Mouse (Mus musculus) ZHBTc4 (cell line): ENCODE results near the gene Gcm2.

Experiments
- DNase-seq: peaks from one replicate; pipeline ENCODE4 v3.0.0-alpha.2; 2011; ENCODE audit warnings: low read depth, low spot score

Gene Gcm2

GRCm38 (mm10) chr13:41110935-41111334 is at the start of gene Gcm2:
Gene Gcm2 (minus strand): TSS chr13:41111035.
- DNase-seq = no peak

GRCm38 (mm10) chr13:41158426-41158825 is 47.6 kb upstream of the Gcm2 start:
- no peak for DNase-seq

GRCm38 (mm10) chr13:41153146-41153545 is 42.3 kb upstream of the Gcm2 start:
- DNase-seq = peak; percentile 61

- DNase-seq = peak; percentile 96
These were observed 35.4 kb upstream of the Gcm2 start for GRCm38 (mm10) chr13:41146271-41146670.

GRCm38 (mm10) chr13:41145433-41145970 is 34.7 kb upstream of the Gcm2 start:
- DNase-seq = peak; percentile 98

- peak; percentile 88 for DNase-seq
These were observed 24.1 kb upstream of the Gcm2 start for GRCm38 (mm10) chr13:41134901-41135300.

- DNase-seq = no peak
These were observed 18.2 kb upstream of the Gcm2 start for GRCm38 (mm10) chr13:41129061-41129460.

- DNase-seq = no peak
These were observed 17.5 kb upstream of the Gcm2 start for GRCm38 (mm10) chr13:41128326-41128725.

GRCm38 (mm10) chr13:41123666-41124225 is 12.9 kb upstream of the Gcm2 start:
- no peak for DNase-seq

GRCm38 (mm10) chr13:41119152-41119945 is 8.5 kb upstream of the Gcm2 start:
- no peak for DNase-seq

GRCm38 (mm10) chr13:41113940-41114339 is 3.1 kb upstream of the Gcm2 start, which contains the start of gene Sycp2l:
Gene Sycp2l (plus strand): TSS chr13:41114307.
- DNase-seq = peak; percentile 52

GRCm38 (mm10) chr13:41105541-41105940 is 5.3 kb downstream of the Gcm2 start:
- DNase-seq = peak; percentile 29

- DNase-seq = no peak
These were observed 6.9 kb downstream of the Gcm2 start for GRCm38 (mm10) chr13:41103841-41104525.

GRCm38 (mm10) chr13:41100031-41100430 is 10.8 kb downstream of the Gcm2 start:
- no peak for DNase-seq

GRCm38 (mm10) chr13:41098325-41098724 is 12.5 kb downstream of the Gcm2 start:
- no peak for DNase-seq

- DNase-seq = no peak
These were observed 13.3 kb downstream of the Gcm2 start for GRCm38 (mm10) chr13:41097324-41098058.

- DNase-seq = no peak
These were observed 16.7 kb downstream of the Gcm2 start for GRCm38 (mm10) chr13:41094160-41094559.

GRCm38 (mm10) chr13:41091271-41091670 is 19.6 kb downstream of the Gcm2 start:
- peak; percentile 82 for DNase-seq

- DNase-seq = peak; percentile 62
These were observed 22.1 kb downstream of the Gcm2 start for GRCm38 (mm10) chr13:41088746-41089145.

- DNase-seq = peak; percentile 56
These were observed 25.7 kb downstream of the Gcm2 start for GRCm38 (mm10) chr13:41085140-41085539.

- no peak for DNase-seq
These were observed 26.3 kb downstream of the Gcm2 start for GRCm38 (mm10) chr13:41084521-41084920.

- DNase-seq = no peak
These were observed 30.1 kb downstream of the Gcm2 start for GRCm38 (mm10) chr13:41080700-41081099.
